Comparison of ENCODE assay signal across 8 mouse cellular contexts in genomic region chr12:83411721-83412521, GRCm38 (mm10).
A peak's percentile ranks its signal among the peaks of the same experiment; 100 is the strongest.
DNase-seq lines count a peak whose midpoint lies in the region; ATAC-seq and TF ChIP-seq lines count a peak whose summit lies in the region.

No protein-coding gene starts in this region.

- peak; percentile 90 for ATAC-seq in frontal cortex, adult (ENCODE audit: low TSS enrichment)
- peak; percentile 81 for ATAC-seq in heart, postnatal 0 days (ENCODE audit: insufficient read depth, low read depth)
- ATAC-seq in megakaryocyte progenitor cell, adult 5-6 weeks (replicated peaks; ENCODE audit: poor library complexity) = no peak

- TF ChIP-seq CTCF in E14TG2a.4 (conservative IDR thresholded peaks at IDR 0.05; ENCODE audit: low read length) = no peak
- TF ChIP-seq CTCF in heart, postnatal 0 days (IDR thresholded peaks at IDR 0.05; ENCODE audit: low read depth) = no peak

- H3K4me3 ChIP-seq in E14TG2a.4 (replicated peaks; ENCODE audit: low read length) = peak overlapping the region; percentile 46; the same call in 1 of the 2 replicates
- H3K4me3 ChIP-seq in heart, postnatal 0 days (ENCODE audit: low read depth, low read length) = peak overlapping the region; percentile 16; the same call in 1 of the 2 replicates

- 0 out of 2 replicates have a peak overlapping the region, but pooled peaks have one; percentile 11 for H3K9ac ChIP-seq in heart, postnatal 0 days (replicated peaks; ENCODE audit: low read depth, low read length)

- intact Hi-C loops in left cerebral cortex, postnatal 25 days (cut with DNase I) = no loop called here

- peak overlapping the region; percentile 56 for H3K4me2 ChIP-seq in heart, postnatal 0 days (ENCODE audit: low read depth, low read length)

- no peaks in the 10 kb centered on the region for H3K36me3 ChIP-seq in E14TG2a.4 (ENCODE audit: insufficient read depth, low read length)
- H3K36me3 ChIP-seq in heart, postnatal 0 days (replicated peaks; ENCODE audit: control insufficient read depth, insufficient read depth, low read length) = no peaks in the 10 kb centered on the region

- peaks cover 26% of the 10 kb centered on the region for H3K27me3 ChIP-seq in E14TG2a.4 (ENCODE audit: insufficient read depth, low read length)
- no peaks in the 10 kb centered on the region for H3K27me3 ChIP-seq in heart, postnatal 0 days (ENCODE audit: control insufficient read depth, insufficient read depth, low read length)

- 23% methylated on average over 17 of the region's 17 CpGs for WGBS in heart, postnatal 0 days

- H3K27ac ChIP-seq in heart, postnatal 0 days (ENCODE audit: low read depth) = peak overlapping the region; percentile 91

- peaks cover 11% of the 10 kb centered on the region for H3K4me1 ChIP-seq in E14TG2a.4 (replicated peaks; ENCODE audit: low read depth, low read length)
- peaks cover 31% of the 10 kb centered on the region for H3K4me1 ChIP-seq in heart, postnatal 0 days (ENCODE audit: control insufficient read depth, insufficient read depth)

- DNase-seq in adrenal gland, postnatal 10 days = peak; percentile 62
- DNase-seq in heart, postnatal 0 days (ENCODE audit: low spot score) = peak; percentile 63
- peak; percentile 48 to 73 for DNase-seq in left cerebral cortex, postnatal 25 days (ENCODE audit: low spot score in 2 of 2)
- DNase-seq in urinary bladder, postnatal 25 days (ENCODE audit: low spot score) = no peak
- no peak for DNase-seq in thymus, postnatal 4 days

- TF ChIP-seq EP300 in heart, postnatal 0 days (IDR thresholded peaks at IDR 0.05; ENCODE audit: low read depth) = no peak

- H3K9me3 ChIP-seq in E14TG2a.4 (ENCODE audit: low read length) = 0 out of 2 replicates have a peak, but pooled peaks cover 3% of the 10 kb centered on the region
- H3K9me3 ChIP-seq in heart, postnatal 0 days (replicated peaks; ENCODE audit: control insufficient read depth, low read length) = no peaks in the 10 kb centered on the region

Comparison
In these comparisons a context has a peak if more than half of its experiments do, and no peak if none do; other contexts are left out.
1. DNase-seq: peak in adrenal gland, postnatal 10 days (single experiment), heart, postnatal 0 days (single experiment) and left cerebral cortex, postnatal 25 days (2 of 2); none in urinary bladder, postnatal 25 days (single experiment) and thymus, postnatal 4 days (single experiment).